Mouse (Mus musculus): ENCODE results near the gene Mrtfa. TPM values are rescaled to one million over a fixed set of nuclear protein-coding genes. Genes with fewer than 3 reads are reported as not detected.

Gene Mrtfa
- polyA plus RNA-seq, 1 experiment from 2014 or later: 23.6 TPM

- H3K9ac ChIP-seq: no peak overlapping the region
- no peaks in the 10 kb centered on the region for H3K9me3 ChIP-seq
- WGBS: 39% methylated on average over 3 of the region's 4 CpGs
- peaks cover 7% of the 10 kb centered on the region; the same call in 1 of the 2 replicates for H3K36me3 ChIP-seq
- H3K27me3 ChIP-seq: no peaks in the 10 kb centered on the region
- no peak for ATAC-seq (ENCODE audit: insufficient number of reproducible peaks, insufficient read depth, low FRiP score, low TSS enrichment)
- peaks cover 5% of the 10 kb centered on the region; the same call in 1 of the 2 replicates for H3K4me1 ChIP-seq
- H3K27ac ChIP-seq: no peak overlapping the region
- H3K4me2 ChIP-seq (replicated peaks): no peak overlapping the region
- no peak overlapping the region for H3K4me3 ChIP-seq
Measured at GRCm38 (mm10) chr15:81000419-81001138, 190.0 kb downstream of the Mrtfa start.

GRCm38 (mm10) chr15:80997077-80997476 is 193.5 kb downstream of the Mrtfa start:
- WGBS: 26% methylated on average over 1 of the region's 1 CpGs

GRCm38 (mm10) chr15:80996090-80996835 is 194.3 kb downstream of the Mrtfa start:
- WGBS: 82% methylated on average over 6 of the region's 6 CpGs
- H3K4me1 ChIP-seq: peaks cover 5% of the 10 kb centered on the region; the same call in 1 of the 2 replicates
- H3K4me3 ChIP-seq: no peak overlapping the region
- H3K36me3 ChIP-seq: no peaks in the 10 kb centered on the region
- H3K9me3 ChIP-seq: no peaks in the 10 kb centered on the region
- H3K27me3 ChIP-seq: no peaks in the 10 kb centered on the region
- no peak overlapping the region for H3K9ac ChIP-seq
- no peak for ATAC-seq (ENCODE audit: insufficient number of reproducible peaks, insufficient read depth, low FRiP score, low TSS enrichment)
- H3K4me2 ChIP-seq (replicated peaks): no peak overlapping the region
- H3K27ac ChIP-seq: no peak overlapping the region

More at GRCm38 (mm10) chr15:80997077-80997476, 193.5 kb downstream of the Mrtfa start:
- Histone ChIP-seq H3K4me3 (no peak overlapping the region), H3K9me3 (no peaks in the 10 kb centered on the region), H3K36me3 (no peaks in the 10 kb centered on the region), H3K4me2 (replicated peaks) (no peak overlapping the region), H3K4me1 (peaks cover 5% of the 10 kb centered on the region; the same call in 1 of the 2 replicates), H3K9ac (no peak overlapping the region), H3K27ac (no peak overlapping the region), H3K27me3 (no peaks in the 10 kb centered on the region)
- no peak for ATAC-seq (ENCODE audit: insufficient number of reproducible peaks, insufficient read depth, low FRiP score, low TSS enrichment)

- H3K4me2 ChIP-seq (replicated peaks): no peak overlapping the region
- H3K27me3 ChIP-seq: no peaks in the 10 kb centered on the region
- H3K4me1 ChIP-seq: no peaks in the 10 kb centered on the region
- 76% methylated on average over 5 of the region's 5 CpGs for WGBS
- no peak overlapping the region for H3K4me3 ChIP-seq
- H3K9ac ChIP-seq: no peak overlapping the region
- H3K36me3 ChIP-seq: no peaks in the 10 kb centered on the region
- no peaks in the 10 kb centered on the region for H3K9me3 ChIP-seq
- ATAC-seq (ENCODE audit: insufficient number of reproducible peaks, insufficient read depth, low FRiP score, low TSS enrichment): no peak
- H3K27ac ChIP-seq: no peak overlapping the region
Measured at GRCm38 (mm10) chr15:80994959-80995358, 195.6 kb downstream of the Mrtfa start.

GRCm38 (mm10) chr15:80989712-80990111 is 200.8 kb downstream of the Mrtfa start:
- H3K9me3 ChIP-seq: no peaks in the 10 kb centered on the region
- H3K36me3 ChIP-seq: no peaks in the 10 kb centered on the region
- H3K27ac ChIP-seq: no peak overlapping the region
- no peak overlapping the region for H3K9ac ChIP-seq
- no peaks in the 10 kb centered on the region for H3K4me1 ChIP-seq
- no peak for ATAC-seq (ENCODE audit: insufficient number of reproducible peaks, insufficient read depth, low FRiP score, low TSS enrichment)
- no peak overlapping the region for H3K4me2 ChIP-seq (replicated peaks)
- WGBS: 70% methylated on average over 3 of the region's 3 CpGs
- no peak overlapping the region for H3K4me3 ChIP-seq
- no peaks in the 10 kb centered on the region for H3K27me3 ChIP-seq

GRCm38 (mm10) chr15:80988331-80988730 is 202.2 kb downstream of the Mrtfa start:
- H3K9me3 ChIP-seq: no peaks in the 10 kb centered on the region
- no peak for ATAC-seq (ENCODE audit: insufficient number of reproducible peaks, insufficient read depth, low FRiP score, low TSS enrichment)
- H3K36me3 ChIP-seq: no peaks in the 10 kb centered on the region
- H3K4me2 ChIP-seq (replicated peaks): no peak overlapping the region
- H3K4me3 ChIP-seq: no peak overlapping the region
- no peak overlapping the region for H3K27ac ChIP-seq
- no peak overlapping the region for H3K9ac ChIP-seq
- no peaks in the 10 kb centered on the region for H3K27me3 ChIP-seq
- 44% methylated on average over 1 of the region's 1 CpGs for WGBS
- no peaks in the 10 kb centered on the region for H3K4me1 ChIP-seq

GRCm38 (mm10) chr15:80983264-80983663 is 207.3 kb downstream of the Mrtfa start:
- Histone ChIP-seq H3K4me2 (replicated peaks) (no peak overlapping the region), H3K4me1 (no peaks in the 10 kb centered on the region), H3K36me3 (no peaks in the 10 kb centered on the region), H3K9ac (no peak overlapping the region), H3K27me3 (no peaks in the 10 kb centered on the region), H3K4me3 (no peak overlapping the region), H3K27ac (no peak overlapping the region), H3K9me3 (no peaks in the 10 kb centered on the region)
- WGBS: 79% methylated on average over 2 of the region's 2 CpGs
- ATAC-seq (ENCODE audit: insufficient number of reproducible peaks, insufficient read depth, low FRiP score, low TSS enrichment): no peak

- ATAC-seq (ENCODE audit: insufficient number of reproducible peaks, insufficient read depth, low FRiP score, low TSS enrichment): no peak
- H3K36me3 ChIP-seq: no peaks in the 10 kb centered on the region
- WGBS: 85% methylated on average over 4 of the region's 4 CpGs
Measured at GRCm38 (mm10) chr15:80981176-80981575, 209.4 kb downstream of the Mrtfa start.

GRCm38 (mm10) chr15:80979611-80980010 is 210.9 kb downstream of the Mrtfa start:
- Histone ChIP-seq H3K27me3 (no peaks in the 10 kb centered on the region), H3K36me3 (no peaks in the 10 kb centered on the region), H3K4me2 (replicated peaks) (no peak overlapping the region), H3K4me3 (no peak overlapping the region), H3K9me3 (no peaks in the 10 kb centered on the region), H3K27ac (no peak overlapping the region), H3K9ac (no peak overlapping the region), H3K4me1 (no peaks in the 10 kb centered on the region)
- 67% methylated on average over 4 of the region's 4 CpGs for WGBS
- ATAC-seq (ENCODE audit: insufficient number of reproducible peaks, insufficient read depth, low FRiP score, low TSS enrichment): no peak

More at GRCm38 (mm10) chr15:80981176-80981575, 209.4 kb downstream of the Mrtfa start:
- H3K4me1 ChIP-seq: no peaks in the 10 kb centered on the region
- H3K27me3 ChIP-seq: no peaks in the 10 kb centered on the region
- no peak overlapping the region for H3K4me2 ChIP-seq (replicated peaks)
- H3K9me3 ChIP-seq: no peaks in the 10 kb centered on the region
- H3K9ac ChIP-seq: no peak overlapping the region
- H3K4me3 ChIP-seq: no peak overlapping the region
- no peak overlapping the region for H3K27ac ChIP-seq

- Histone ChIP-seq H3K4me1 (no peaks in the 10 kb centered on the region), H3K36me3 (no peaks in the 10 kb centered on the region), H3K9ac (peak within 1 kb of the TSS; percentile 66), H3K27ac (no peak within 1 kb of the TSS), H3K4me3 (peak within 1 kb of the TSS; percentile 78), H3K4me2 (replicated peaks) (peak within 1 kb of the TSS; percentile 91), H3K9me3 (no peaks in the 10 kb centered on the region), H3K27me3 (no peaks in the 10 kb centered on the region)
- peak; percentile 88 for ATAC-seq (ENCODE audit: insufficient number of reproducible peaks, insufficient read depth, low FRiP score, low TSS enrichment)
- under 1% methylated on average over 57 of the region's 67 CpGs for whole genome bisulfite sequencing
Measured at GRCm38 (mm10) chr15:80977620-80978334, 212.8 kb downstream of the Mrtfa start, which contains the start of gene Sgsm3. Gene Sgsm3, plus strand, starts transcription at chr15:80977765.

GRCm38 (mm10) chr15:80975666-80976065 is 214.9 kb downstream of the Mrtfa start:
- WGBS: 95% methylated on average over 3 of the region's 3 CpGs
- Histone ChIP-seq H3K36me3 (no peaks in the 10 kb centered on the region), H3K4me3 (no peak overlapping the region), H3K9me3 (no peaks in the 10 kb centered on the region), H3K9ac (no peak overlapping the region), H3K27me3 (no peaks in the 10 kb centered on the region), H3K4me2 (replicated peaks) (no peak overlapping the region), H3K4me1 (no peaks in the 10 kb centered on the region), H3K27ac (no peak overlapping the region)
- ATAC-seq (ENCODE audit: insufficient number of reproducible peaks, insufficient read depth, low FRiP score, low TSS enrichment): no peak
